Mouse (Mus musculus) brain, embryonic 14.5 days (tissue): ENCODE results near the gene Amotl1. TPM values are rescaled to one million over a fixed set of nuclear protein-coding genes. Genes with fewer than 3 reads are reported as not detected.
A peak's percentile ranks its signal among the peaks of the same experiment; 100 is the strongest.

ENCODE experiments used
- DNase-seq: peaks from one replicate; pipeline ENCODE4 v3.0.0-alpha.2; 2011; ENCODE audit warnings: low read depth
- CTCF ChIP-seq: fragments of 200-500 bp; IDR thresholded peaks from 2 replicates; pipeline ENCODE4 v1.5.1; 2012; ENCODE audit warnings: inconsistent platforms, mild to moderate bottlenecking, moderate library complexity, borderline replicate concordance; ENCODE audit not compliant: insufficient read depth, insufficient read length; ENCODE audit errors: extremely low read depth
- POLR2A ChIP-seq: fragments of 200-500 bp; IDR thresholded peaks from 2 replicates; pipeline ENCODE4 v1.6.1; 2012; ENCODE audit warnings: mild to moderate bottlenecking, inconsistent platforms, borderline replicate concordance; ENCODE audit not compliant: poor library complexity, insufficient read depth, insufficient read length, severe bottlenecking; ENCODE audit errors: extremely low read depth
- polyA plus RNA-seq: library from polyadenylated mRNA; depleted of rRNA; stranded (reverse); fragments of >200 nt; gene quantifications from 2 replicates; pipeline ENCODE4 v1.2.3, GENCODE M21; 2012

Gene Amotl1
- polyA plus RNA-seq, 1 experiment: 23.6 TPM

DNA sequence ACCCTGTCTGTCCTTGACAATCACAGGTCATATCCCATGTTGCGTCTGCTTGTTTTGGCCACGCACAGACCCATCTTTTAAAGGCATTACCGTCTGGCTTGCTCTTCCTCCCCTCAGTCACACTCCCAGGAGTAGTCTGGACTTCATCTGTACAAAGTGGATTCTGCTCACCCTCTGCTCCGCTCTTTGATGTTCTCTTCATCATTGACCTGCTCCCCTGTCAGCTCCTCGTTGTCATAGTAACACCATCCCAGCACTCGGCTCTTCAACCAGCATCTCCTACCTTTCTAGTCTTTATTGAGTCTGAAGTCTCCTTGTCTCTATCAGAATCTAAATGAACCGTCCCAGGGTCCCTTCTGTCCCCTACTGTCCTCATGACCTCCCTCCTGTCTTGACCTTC is 9.3 kb downstream of the Amotl1 start:
- DNase-seq: no peak
- TF ChIP-seq POLR2A (no peak), CTCF (no peak)

DNA sequence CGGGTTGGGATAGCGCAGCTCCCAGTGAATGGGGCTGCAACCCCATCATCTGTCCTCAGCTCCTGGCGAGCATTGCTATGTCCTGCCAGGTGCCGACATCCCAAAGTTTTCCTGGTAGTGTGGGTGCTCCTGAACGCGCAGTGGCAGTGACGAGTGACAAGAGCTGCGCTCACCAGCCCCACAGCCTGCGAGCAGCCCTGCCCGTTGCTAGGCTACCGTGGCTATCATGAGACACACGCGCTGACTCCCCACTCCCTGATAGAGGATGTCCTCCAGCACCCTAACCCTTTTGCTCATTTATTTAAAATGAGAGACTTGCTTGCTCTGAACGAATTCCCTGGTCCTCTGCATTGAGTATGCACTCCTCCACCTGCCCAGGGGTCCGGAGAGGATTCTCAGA is 10.7 kb downstream of the Amotl1 start:
- DNase-seq: peak; percentile 75
- no peak for TF ChIP-seq POLR2A

DNA sequence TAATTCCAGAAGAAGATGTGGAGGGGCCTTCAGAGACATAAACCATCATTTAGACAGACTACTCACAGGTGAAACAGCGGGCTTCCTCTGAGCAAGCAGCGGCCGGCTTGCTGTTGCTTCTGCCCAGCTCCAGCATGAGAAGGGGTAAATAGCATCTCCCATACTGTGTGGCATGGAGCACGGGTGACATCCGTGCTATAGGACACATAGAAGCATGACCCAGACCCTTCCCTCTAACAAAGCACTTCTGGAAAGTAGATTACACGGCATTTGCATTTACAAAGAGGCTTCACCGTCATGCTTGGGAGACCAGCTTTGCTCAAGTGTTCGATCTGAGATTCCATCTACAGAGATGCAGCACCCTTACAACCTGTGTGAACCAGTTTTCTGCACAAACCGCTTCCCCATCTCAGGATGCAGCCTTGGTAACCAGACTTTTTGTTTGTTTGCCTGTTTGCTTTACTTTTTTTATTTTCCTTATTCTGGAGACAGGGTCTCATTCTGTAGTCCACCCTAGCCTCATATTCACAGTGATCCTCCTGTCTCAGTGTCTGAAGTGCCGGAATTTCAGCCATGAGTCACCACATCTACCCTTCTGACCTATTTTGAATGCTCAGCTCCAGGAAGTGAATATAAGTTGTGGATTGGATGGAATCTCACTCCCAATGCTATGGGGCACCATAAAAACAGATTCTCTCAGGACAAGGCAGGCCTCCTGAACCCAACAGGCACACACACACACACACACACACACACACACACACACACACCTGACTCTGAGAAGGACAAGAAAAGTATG is 12.3 kb downstream of the Amotl1 start:
- no peak for TF ChIP-seq POLR2A
- no peak for DNase-seq

DNA sequence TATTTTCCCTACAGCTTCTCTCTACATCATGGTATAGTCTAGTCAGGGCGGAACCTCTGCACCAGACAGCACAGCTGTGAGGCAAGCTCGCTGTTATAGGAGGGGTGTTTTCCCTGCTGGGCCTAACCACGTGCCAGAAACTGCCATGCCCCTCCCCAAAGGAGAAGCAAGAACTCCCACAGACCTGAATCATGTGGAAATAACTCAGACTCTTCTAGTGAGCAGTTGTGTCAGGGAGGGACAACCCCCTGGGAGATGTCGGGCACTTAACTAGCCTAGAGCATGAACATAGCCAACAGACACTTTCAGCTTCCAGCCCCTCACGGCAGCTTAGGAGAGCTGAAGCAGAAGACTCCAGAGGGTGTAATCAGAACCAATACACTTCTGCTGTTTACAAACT is 13.1 kb downstream of the Amotl1 start:
- TF ChIP-seq CTCF (no peak), POLR2A (no peak)
- no peak for DNase-seq

DNA sequence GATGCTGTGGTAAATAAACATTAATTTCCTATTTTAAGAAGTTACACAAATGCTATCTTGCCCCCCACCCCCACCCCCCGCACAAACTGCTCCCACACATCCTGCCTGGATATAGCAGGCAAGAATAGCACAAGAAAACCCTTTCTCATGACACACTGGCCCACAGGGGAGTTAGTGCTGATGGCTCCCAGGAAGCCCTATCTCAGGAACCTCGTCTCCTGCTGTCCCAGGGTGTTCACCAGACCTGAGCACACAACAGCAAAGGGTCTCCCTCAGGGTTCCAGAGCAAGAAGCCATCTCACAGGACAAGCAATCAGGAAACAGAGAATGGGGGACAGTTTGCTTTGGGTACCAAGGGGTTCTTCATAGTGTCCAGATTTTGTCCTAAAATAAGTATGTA is 17.3 kb downstream of the Amotl1 start:
- no peak for DNase-seq
- TF ChIP-seq CTCF (no peak), POLR2A (no peak)

DNA sequence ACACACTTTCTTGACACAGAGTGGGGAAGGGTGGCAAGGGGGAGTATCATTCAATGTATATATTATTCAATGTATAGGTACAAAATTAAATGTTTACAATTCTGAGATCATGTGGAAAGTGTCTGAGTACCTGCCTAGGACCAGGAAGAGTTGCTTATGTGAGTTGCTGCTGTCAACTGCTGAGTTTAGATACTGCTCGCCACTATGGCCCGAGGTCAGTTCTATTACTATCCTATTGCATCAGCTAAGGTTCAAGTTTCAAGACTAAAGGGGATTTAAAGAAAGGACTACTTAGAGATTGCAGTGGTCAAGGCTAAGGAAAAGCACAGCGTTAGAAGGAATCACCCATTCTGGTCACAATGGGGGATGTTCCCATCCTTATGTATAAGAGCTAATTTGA is 18.9 kb downstream of the Amotl1 start:
- no peak for TF ChIP-seq CTCF
- DNase-seq: no peak

DNA sequence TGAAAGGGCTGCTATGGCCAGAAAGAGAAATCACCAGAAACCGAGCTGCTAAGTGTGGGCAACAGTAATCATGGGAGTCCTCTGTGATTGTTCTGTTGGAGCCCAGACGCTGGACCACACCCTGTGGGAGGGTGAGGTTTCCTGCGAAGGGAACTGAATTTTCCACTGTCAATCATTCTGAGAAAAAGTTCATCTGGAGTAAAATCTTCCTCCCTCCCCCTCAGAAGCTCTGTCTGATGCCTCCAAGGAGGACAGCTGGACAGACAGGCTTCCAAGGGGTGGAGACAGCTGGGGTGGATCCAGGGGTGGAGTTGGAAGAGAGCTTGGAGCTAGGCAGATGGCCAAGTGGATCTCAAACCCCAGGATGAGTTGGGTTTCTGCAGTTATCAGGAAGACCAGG is 19.8 kb downstream of the Amotl1 start:
- no peak for DNase-seq
- no peak for TF ChIP-seq POLR2A
- TF ChIP-seq CTCF: no peak

DNA sequence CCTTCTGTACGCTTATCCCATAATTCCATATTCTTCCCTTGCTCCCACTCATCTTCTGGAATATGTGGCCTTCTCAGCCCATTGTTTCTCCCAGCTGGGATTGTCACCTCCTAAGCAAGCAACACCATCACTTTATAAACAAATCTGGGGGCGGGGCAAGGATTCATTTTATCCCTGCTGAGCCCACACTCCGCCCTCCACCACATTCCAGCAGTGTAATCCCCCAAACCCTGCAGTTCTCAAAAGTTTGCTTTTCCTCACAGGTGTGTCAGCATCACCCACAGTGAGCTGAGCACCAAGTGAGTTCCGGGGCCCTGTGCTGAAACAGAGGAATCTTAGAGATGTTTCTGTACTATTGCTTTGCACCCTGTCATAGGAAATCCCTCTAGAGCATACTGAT is 20.9 kb downstream of the Amotl1 start:
- no peak for DNase-seq
- no peak for TF ChIP-seq POLR2A
- TF ChIP-seq CTCF: no peak

DNA sequence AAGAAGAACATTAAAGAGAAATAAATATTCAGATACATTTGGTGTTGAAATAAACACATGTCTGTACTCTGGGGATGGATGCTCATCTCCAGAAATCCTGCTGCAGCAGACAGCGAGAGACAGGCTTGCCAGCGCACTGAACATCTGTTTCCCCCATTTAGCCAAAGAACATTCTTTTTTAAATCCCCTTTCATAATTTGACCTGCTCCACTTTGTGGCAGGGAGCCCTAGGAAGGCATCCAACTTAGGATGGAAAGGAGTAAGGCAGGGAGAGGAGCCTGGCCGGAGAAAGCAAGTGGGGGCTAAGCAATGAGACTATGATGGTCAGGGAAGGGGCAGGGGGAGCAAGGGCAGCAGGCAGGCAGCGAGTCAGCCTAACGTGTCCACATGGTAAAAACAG is 21.6 kb downstream of the Amotl1 start:
- no peak for DNase-seq
- TF ChIP-seq POLR2A: no peak
- no peak for TF ChIP-seq CTCF

DNA sequence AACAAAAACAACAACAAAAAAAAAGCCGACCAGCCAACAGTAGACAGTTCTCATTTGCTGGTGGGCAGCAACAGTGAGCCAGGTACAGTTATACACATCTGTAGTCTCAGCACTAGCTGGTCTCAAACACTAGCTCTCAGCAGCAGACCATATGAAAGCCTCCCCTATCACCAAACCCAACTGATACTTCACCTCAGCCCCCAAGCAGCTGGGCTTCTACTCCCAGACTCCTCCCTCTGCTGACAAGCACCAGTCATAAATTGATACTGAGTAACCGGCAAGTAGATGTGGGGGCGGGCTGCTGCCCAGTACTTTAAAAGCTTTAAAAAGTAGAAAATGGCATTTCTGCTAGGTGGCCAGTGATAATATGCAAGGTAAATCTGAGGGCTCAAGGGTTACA is 22.0 kb downstream of the Amotl1 start:
- no peak for DNase-seq
- TF ChIP-seq POLR2A: no peak
- no peak for TF ChIP-seq CTCF

DNA sequence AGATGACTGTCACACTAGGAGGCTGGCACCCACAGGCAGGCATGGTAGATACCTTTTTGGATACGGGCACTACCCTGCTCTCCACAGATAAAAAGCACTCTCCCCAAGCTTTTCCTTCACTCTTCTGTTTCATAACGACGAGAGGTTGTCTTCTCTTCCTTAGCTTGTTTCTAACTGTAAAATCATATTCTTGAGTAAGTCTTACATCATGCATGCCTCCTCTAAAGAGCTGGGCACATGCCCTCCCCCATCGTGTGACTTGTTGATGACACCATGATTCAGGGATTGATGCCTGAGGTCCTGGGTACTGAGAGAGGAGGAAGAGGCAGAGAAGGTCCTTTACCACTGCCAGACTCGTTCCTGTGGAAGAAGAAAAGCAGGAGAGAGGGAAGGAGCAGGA is 24.7 kb downstream of the Amotl1 start:
- TF ChIP-seq CTCF: no peak
- no peak for TF ChIP-seq POLR2A
- DNase-seq: no peak

DNA sequence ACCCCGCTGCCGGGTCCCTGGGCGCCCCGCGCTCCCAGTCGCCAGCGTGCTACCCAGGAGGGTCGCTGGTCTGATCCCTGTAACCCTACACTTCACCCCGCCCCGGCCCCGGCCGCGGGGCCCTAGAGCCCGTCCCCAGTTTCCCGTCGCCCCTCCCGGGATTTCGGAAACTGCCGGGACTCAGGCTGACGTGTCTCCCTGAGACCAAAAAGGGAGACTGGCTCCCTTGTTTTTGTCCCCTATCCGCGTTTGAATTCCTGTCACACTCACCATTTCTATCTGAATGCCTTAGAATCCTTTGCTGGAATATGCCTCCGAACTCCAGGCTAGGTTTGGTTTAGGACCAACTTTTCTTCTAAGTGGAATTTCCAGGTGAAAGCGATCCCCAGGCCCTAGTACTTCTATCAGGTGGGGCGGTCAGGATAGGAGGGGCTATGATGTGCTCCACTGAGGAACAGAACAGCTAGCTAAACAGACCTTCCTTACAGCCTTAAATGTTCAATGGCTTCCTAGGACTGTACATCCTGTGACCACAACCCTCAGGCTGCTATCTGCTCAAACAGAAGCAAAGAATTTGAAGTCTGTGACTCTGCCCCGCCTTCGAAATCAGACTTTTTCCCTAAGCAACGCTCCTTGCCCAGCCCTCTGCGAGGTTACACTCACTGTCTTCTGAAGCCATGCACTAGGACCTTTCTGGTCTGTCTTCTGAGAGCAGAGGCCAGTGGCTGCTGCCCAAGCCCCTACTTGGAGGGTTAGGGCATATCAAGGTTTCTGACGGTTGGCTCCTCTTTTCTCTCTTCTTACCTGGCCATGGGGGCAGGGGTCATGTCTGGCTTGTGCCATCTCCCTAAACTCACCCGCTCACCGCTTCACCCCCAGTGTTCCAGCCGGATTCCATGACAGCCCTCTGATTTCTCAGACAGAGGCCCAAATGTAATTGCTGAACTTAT is 29.6 kb downstream of the Amotl1 start:
- TF ChIP-seq POLR2A: no peak
- TF ChIP-seq CTCF: no peak

More for the DNA sequence above, 29.6 kb downstream of the Amotl1 start:
- DNase-seq: peak; percentile 66
